Mouse (Mus musculus): Measurements from ENCODE around the gene Olfr876. TPM values are rescaled to one million over a fixed set of nuclear protein-coding genes. Genes with fewer than 3 reads are reported as not detected.

Gene Olfr876
- polyA plus RNA-seq (2012; ENCODE audit: low replicate concordance) = not detected in 2 replicates

DNA sequence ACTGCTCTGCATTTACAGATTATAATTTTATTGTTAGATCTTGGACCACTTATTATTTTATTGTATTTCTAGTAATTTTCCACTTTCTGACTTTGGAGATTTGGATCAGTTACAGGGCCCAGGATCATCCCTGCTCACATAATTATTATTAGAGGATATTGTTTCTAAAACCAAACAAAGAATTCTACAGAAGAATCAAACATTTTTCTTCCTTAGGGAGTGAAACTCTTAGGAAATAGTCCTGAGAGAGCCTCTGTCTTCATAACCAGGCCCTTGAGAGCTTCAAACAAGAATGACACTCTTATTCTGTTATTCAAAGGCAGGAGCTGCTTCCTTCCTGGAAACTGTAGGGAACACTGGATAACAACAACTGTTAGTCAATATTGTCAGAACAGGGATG, at the start of gene Olfr876:
Gene Olfr876, plus strand, starts transcription at position 301 of the 400 bp plus-strand sequence.

DNA sequence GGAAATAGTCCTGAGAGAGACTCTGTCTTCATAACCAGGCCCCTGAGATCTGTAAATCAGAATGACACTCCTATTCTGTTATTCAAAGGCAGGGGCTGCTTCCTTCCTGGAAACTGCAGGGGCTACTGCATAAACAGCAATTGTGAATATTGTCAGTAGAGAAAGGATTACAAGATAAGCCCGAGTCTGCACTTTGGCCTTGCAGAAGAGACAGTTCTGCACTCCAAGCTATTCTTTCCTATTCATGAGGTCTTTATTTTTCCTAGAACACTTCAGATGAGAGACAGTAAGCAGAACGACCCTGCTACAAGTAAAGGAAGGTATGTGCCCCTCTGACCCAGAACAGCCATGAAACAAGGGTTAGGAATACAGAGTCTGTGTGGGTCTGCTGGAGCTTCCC, 31.1 kb upstream of the Olfr876 start, which contains the start of gene Olfr875:
Gene Olfr875, plus strand, starts transcription at position 99 of the 400 bp plus-strand sequence.

DNA sequence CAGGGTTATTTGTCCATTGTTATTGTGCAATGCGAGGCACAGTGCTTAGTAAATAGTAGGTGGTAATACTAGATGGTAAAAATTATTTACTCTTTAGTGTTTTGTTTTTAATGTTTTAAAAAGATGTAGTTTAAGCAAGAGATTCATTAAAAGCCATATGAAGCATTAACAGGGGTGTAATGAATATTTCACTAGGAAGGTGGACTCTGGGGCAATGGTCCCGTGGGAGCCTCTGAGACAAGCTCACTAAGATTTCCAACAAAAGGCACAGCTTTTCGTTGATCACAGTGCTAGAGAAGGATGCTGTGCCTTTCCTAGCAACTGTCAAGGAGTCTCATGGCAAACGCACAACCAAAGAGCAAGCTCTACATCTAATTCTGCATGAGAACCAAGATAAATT, 51.1 kb downstream of the Olfr876 start, which contains the start of gene Olfr877:
Gene Olfr877, plus strand, starts transcription at position 301 of the 400 bp plus-strand sequence.

Other genes starting within 250 kb of the Olfr876 start
- 0.35 and 1.1 TPM in 2 replicates for gene Siae, start 247.3 kb upstream of the Olfr876 start, polyA plus RNA-seq (2012; ENCODE audit: low replicate concordance)
- 0.77 TPM in 1 of 2 replicates, not detected in the other for gene Spa17, start 189.3 kb upstream of the Olfr876 start, polyA plus RNA-seq (2012; ENCODE audit: low replicate concordance)
- gene Tbrg1, start 145.7 kb upstream of the Olfr876 start, polyA plus RNA-seq (2012; ENCODE audit: low replicate concordance) = 29.6 and 34.1 TPM in 2 replicates
- not detected in 2 replicates for gene Panx3, start 133.8 kb upstream of the Olfr876 start, polyA plus RNA-seq (2012; ENCODE audit: low replicate concordance)
- gene Olfr160, start 86.8 kb upstream of the Olfr876 start, polyA plus RNA-seq (2012; ENCODE audit: low replicate concordance) = not detected in 2 replicates
- gene Olfr874, start 57.9 kb upstream of the Olfr876 start, polyA plus RNA-seq (2012; ENCODE audit: low replicate concordance) = not detected in 2 replicates
- not detected in 2 replicates for gene Olfr875, start 31.2 kb upstream of the Olfr876 start, polyA plus RNA-seq (2012; ENCODE audit: low replicate concordance)
- gene Olfr877, start 51.2 kb downstream of the Olfr876 start, polyA plus RNA-seq (2012; ENCODE audit: low replicate concordance) = not detected in 2 replicates
- not detected in 2 replicates for gene Olfr145, start 93.7 kb downstream of the Olfr876 start, polyA plus RNA-seq (2012; ENCODE audit: low replicate concordance)
- not detected in 2 replicates for gene Olfr878, start 114.8 kb downstream of the Olfr876 start, polyA plus RNA-seq (2012; ENCODE audit: low replicate concordance)
- not detected in 2 replicates for gene Olfr881, start 188.8 kb downstream of the Olfr876 start, polyA plus RNA-seq (2012; ENCODE audit: low replicate concordance)
- gene Olfr883, start 222.8 kb downstream of the Olfr876 start, polyA plus RNA-seq (2012; ENCODE audit: low replicate concordance) = not detected in 2 replicates
- gene Olfr884, start 243.5 kb downstream of the Olfr876 start, polyA plus RNA-seq (2012; ENCODE audit: low replicate concordance) = not detected in 2 replicates